Mouse (Mus musculus) granulocyte monocyte progenitor cell, adult 5-6 weeks (primary cell): Measurements from ENCODE around the gene Twsg1. TPM values are rescaled to one million over a fixed set of nuclear protein-coding genes. Genes with fewer than 3 reads are reported as not detected.
"Not testable (repeated sequence)": the region's sequence is repeated elsewhere in the genome, so short reads cannot be mapped to it uniquely, and the experiment has no call there.

ENCODE experiments used
- ATAC-seq: replicated peaks from 2 replicates; pipeline ENCODE4 v1.8.0; 2016; ENCODE audit warnings: mild to moderate bottlenecking, moderate TSS enrichment, inconsistent platforms; ENCODE audit not compliant: poor library complexity, severe bottlenecking
- total RNA-seq, 2 experiments: library from RNA; stranded (forward) in 1 of 2; stranded (reverse) in 1 of 2; fragments of 200-712, 200-1000 nt in 1 of 2; fragments of >200 nt in 1 of 2; fragmentation: Nextera tagmentation in 1 of 2; gene quantifications; 2 replicates each; pipeline ENCODE4 v1.2.3; 2014 to 2017

Twsg1 gene
- total RNA-seq (2014; fragmentation: Nextera tagmentation), result 13.2 and 28.0 TPM in 2 replicates
- 10.5 and 10.8 TPM in 2 replicates for total RNA-seq (2017)

- ATAC-seq, result peak; percentile 95
Measured at GRCm38 (mm10) chr17:65950622-65951404, at the start of gene Twsg1. Gene Twsg1 (minus strand): TSS chr17:65951226.

GRCm38 (mm10) chr17:65988151-65988820 is 37.3 kb upstream of the Twsg1 start:
- no peak for ATAC-seq

GRCm38 (mm10) chr17:65976720-65977119 is 25.7 kb upstream of the Twsg1 start:
- ATAC-seq, result not testable (repeated sequence)

- ATAC-seq, result no peak
Measured at GRCm38 (mm10) chr17:65967751-65968150, 16.7 kb upstream of the Twsg1 start.

GRCm38 (mm10) chr17:65962263-65962662 is 11.2 kb upstream of the Twsg1 start:
- ATAC-seq, result no peak

- ATAC-seq, result 0 out of 2 replicates have a peak, but pooled peaks have one; percentile 16
Measured at GRCm38 (mm10) chr17:65961606-65962136, 10.6 kb upstream of the Twsg1 start.

GRCm38 (mm10) chr17:65959011-65959410 is 8.0 kb upstream of the Twsg1 start:
- no peak for ATAC-seq

GRCm38 (mm10) chr17:65958366-65958765 is 7.3 kb upstream of the Twsg1 start:
- no peak for ATAC-seq

GRCm38 (mm10) chr17:65957782-65958325 is 6.8 kb upstream of the Twsg1 start:
- ATAC-seq, result no peak

- peak; percentile 54 for ATAC-seq
Measured at GRCm38 (mm10) chr17:65956993-65957781, 6.2 kb upstream of the Twsg1 start.

GRCm38 (mm10) chr17:65956140-65956539 is 5.1 kb upstream of the Twsg1 start:
- no peak for ATAC-seq

- no peak for ATAC-seq
Measured at GRCm38 (mm10) chr17:65953959-65954358, 2.9 kb upstream of the Twsg1 start.

GRCm38 (mm10) chr17:65952083-65952482 is 1.1 kb upstream of the Twsg1 start:
- peak; percentile 35 for ATAC-seq

- ATAC-seq, result no peak
Measured at GRCm38 (mm10) chr17:65950183-65950582, 843 bp downstream of the Twsg1 start.

- no peak for ATAC-seq
Measured at GRCm38 (mm10) chr17:65947307-65947706, 3.7 kb downstream of the Twsg1 start.

- no peak for ATAC-seq
Measured at GRCm38 (mm10) chr17:65945420-65945819, 5.6 kb downstream of the Twsg1 start.

- ATAC-seq, result no peak
Measured at GRCm38 (mm10) chr17:65942394-65942793, 8.6 kb downstream of the Twsg1 start.

GRCm38 (mm10) chr17:65941275-65941674 is 9.8 kb downstream of the Twsg1 start:
- no peak for ATAC-seq

- ATAC-seq, result no peak
Measured at GRCm38 (mm10) chr17:65940221-65940620, 10.8 kb downstream of the Twsg1 start.
